9 mouse cellular contexts compared by ENCODE assay signal in genomic region chr2:162973637-162974036, GRCm38 (mm10). TPM values are rescaled to one million over a fixed set of nuclear protein-coding genes. Genes with fewer than 3 reads are reported as not detected.
DNase-seq lines count a peak whose midpoint lies in the region; ATAC-seq and TF ChIP-seq lines count a peak whose summit lies in the region.
"Had no signal": no experiment of that assay in that cellular context is flagged by ENCODE, and none has a peak within 500 bp of the region (broad histone marks: within the 10 kb centered on the region; RNA-seq: fewer than 3 reads in every experiment).

No protein-coding gene starts in this region.

- no peaks in the 10 kb centered on the region for H3K9me3 ChIP-seq in forebrain, embryonic 14.5 days (replicated peaks; ENCODE audit: control insufficient read depth, low read length)
- H3K9me3 ChIP-seq in forebrain, embryonic 15.5 days: no peaks in the 10 kb centered on the region
- no peaks in the 10 kb centered on the region for H3K9me3 ChIP-seq in midbrain, embryonic 11.5 days (ENCODE audit: control insufficient read depth, low read length)
- H3K9me3 ChIP-seq in midbrain, embryonic 16.5 days (replicated peaks; ENCODE audit: control insufficient read depth, low read length, poor library complexity, severe bottlenecking): no peaks in the 10 kb centered on the region
- no peaks in the 10 kb centered on the region for H3K9me3 ChIP-seq in stomach, embryonic 14.5 days (ENCODE audit: control insufficient read depth, low read depth, low read length)

- no peaks in the 10 kb centered on the region for H3K36me3 ChIP-seq in forebrain, embryonic 14.5 days (ENCODE audit: control insufficient read depth, insufficient read depth, low read length)
- no peaks in the 10 kb centered on the region for H3K36me3 ChIP-seq in forebrain, embryonic 15.5 days
- H3K36me3 ChIP-seq in midbrain, embryonic 11.5 days (ENCODE audit: control insufficient read depth, insufficient read depth, low read length): no peaks in the 10 kb centered on the region
- no peaks in the 10 kb centered on the region for H3K36me3 ChIP-seq in midbrain, embryonic 16.5 days (ENCODE audit: control insufficient read depth, insufficient read depth, low read length)
- H3K36me3 ChIP-seq in stomach, embryonic 14.5 days (ENCODE audit: control insufficient read depth, insufficient read depth, low read length): no peaks in the 10 kb centered on the region
- no peaks in the 10 kb centered on the region for H3K36me3 ChIP-seq in kidney, adult 2 months (ENCODE audit: control insufficient read depth, insufficient read depth, low read length)

- no peaks in the 10 kb centered on the region for H3K27me3 ChIP-seq in forebrain, embryonic 14.5 days (replicated peaks; ENCODE audit: control insufficient read depth, insufficient read depth, low read length)
- H3K27me3 ChIP-seq in forebrain, embryonic 15.5 days: no peaks in the 10 kb centered on the region
- H3K27me3 ChIP-seq in midbrain, embryonic 11.5 days (ENCODE audit: control insufficient read depth, insufficient read depth, low read length): no peaks in the 10 kb centered on the region
- no peaks in the 10 kb centered on the region for H3K27me3 ChIP-seq in midbrain, embryonic 16.5 days (ENCODE audit: control insufficient read depth, insufficient read depth, low read depth, low read length)
- no peaks in the 10 kb centered on the region for H3K27me3 ChIP-seq in stomach, embryonic 14.5 days (ENCODE audit: control insufficient read depth, insufficient read depth, low read length)
- no peaks in the 10 kb centered on the region for H3K27me3 ChIP-seq in kidney, adult 2 months (replicated peaks; ENCODE audit: control insufficient read depth, insufficient read depth, low read length)

- H3K4me1 ChIP-seq in forebrain, embryonic 14.5 days (ENCODE audit: control insufficient read depth, insufficient read depth, low read length): peaks cover 12% of the 10 kb centered on the region
- peaks cover 25% of the 10 kb centered on the region for H3K4me1 ChIP-seq in forebrain, embryonic 15.5 days
- H3K4me1 ChIP-seq in midbrain, embryonic 11.5 days (ENCODE audit: control insufficient read depth, insufficient read depth, low read length): peaks cover 6% of the 10 kb centered on the region; the same call in 1 of the 2 replicates
- 0 out of 2 replicates have a peak, but pooled peaks cover 2% of the 10 kb centered on the region for H3K4me1 ChIP-seq in midbrain, embryonic 16.5 days (ENCODE audit: control insufficient read depth, insufficient read depth, low read length)
- peaks cover 8% of the 10 kb centered on the region; the same call in 1 of the 2 replicates for H3K4me1 ChIP-seq in stomach, embryonic 14.5 days (ENCODE audit: control insufficient read depth, insufficient read depth, low read length)
- H3K4me1 ChIP-seq in kidney, adult 2 months (ENCODE audit: control insufficient read depth, insufficient read depth, low read length): peaks cover 5% of the 10 kb centered on the region

- no peak for TF ChIP-seq POLR2A in kidney, adult 2 months (IDR thresholded peaks at IDR 0.05; ENCODE audit: low read depth, low read length)

- no peak overlapping the region for H3K4me2 ChIP-seq in forebrain, embryonic 14.5 days (ENCODE audit: low read length)
- no peak overlapping the region for H3K4me2 ChIP-seq in forebrain, embryonic 15.5 days (replicated peaks)
- no peak overlapping the region for H3K4me2 ChIP-seq in midbrain, embryonic 11.5 days
- H3K4me2 ChIP-seq in midbrain, embryonic 16.5 days (ENCODE audit: low read length): no peak overlapping the region
- H3K4me2 ChIP-seq in stomach, embryonic 14.5 days (replicated peaks; ENCODE audit: low read depth, low read length): no peak overlapping the region

- no peak overlapping the region for H3K4me3 ChIP-seq in forebrain, embryonic 14.5 days (ENCODE audit: low read depth, low read length)
- no peak overlapping the region for H3K4me3 ChIP-seq in forebrain, embryonic 15.5 days
- no peak overlapping the region for H3K4me3 ChIP-seq in midbrain, embryonic 11.5 days (ENCODE audit: low read depth, low read length)
- H3K4me3 ChIP-seq in midbrain, embryonic 16.5 days (ENCODE audit: low read depth, low read length): no peak overlapping the region
- H3K4me3 ChIP-seq in stomach, embryonic 14.5 days (ENCODE audit: low read depth, low read length): no peak overlapping the region
- no peak overlapping the region for H3K4me3 ChIP-seq in kidney, adult 2 months (ENCODE audit: insufficient read depth, low read depth, low read length)

- 0 out of 2 replicates have a peak, but pooled peaks have one; percentile 48 for ATAC-seq in forebrain, embryonic 14.5 days
- no peak for ATAC-seq in forebrain, embryonic 15.5 days (replicated peaks)
- no peak for ATAC-seq in midbrain, embryonic 11.5 days (ENCODE audit: low FRiP score)
- no peak for ATAC-seq in midbrain, embryonic 16.5 days
- peak; percentile 61; the same call in 1 of the 2 replicates for ATAC-seq in stomach, embryonic 14.5 days (ENCODE audit: insufficient number of reproducible peaks, insufficient read depth, low FRiP score, low read depth)

- DNase-seq in forebrain, embryonic 14.5 days (ENCODE audit: low spot score): peak; percentile 33
- peak; percentile 86 for DNase-seq in midbrain, embryonic 11.5 days (ENCODE audit: low spot score, missing footprints)
- DNase-seq in gonadal fat pad, adult 2 months (ENCODE audit: low read depth): peak; percentile 42
- no peak for DNase-seq in right cerebral cortex, postnatal 14 days
- DNase-seq in kidney, adult 2 months: no peak

- no peak for TF ChIP-seq CTCF in kidney, adult 2 months (conservative IDR thresholded peaks at IDR 0.05; ENCODE audit: insufficient read depth, insufficient read length, low read depth, low read length)

- 16% methylated on average over 11 of the region's 11 CpGs for WGBS in forebrain, embryonic 14.5 days
- 11% methylated on average over 11 of the region's 11 CpGs for WGBS in forebrain, embryonic 15.5 days
- WGBS in midbrain, embryonic 11.5 days: 43% methylated on average over 11 of the region's 11 CpGs
- WGBS in midbrain, embryonic 16.5 days: 26% methylated on average over 11 of the region's 11 CpGs
- WGBS in stomach, embryonic 14.5 days: 8% methylated on average over 11 of the region's 11 CpGs
- WGBS in kidney, adult 2 months: 42% methylated on average over 11 of the region's 11 CpGs

- peak overlapping the region; percentile 13; the same call in 1 of the 2 replicates for H3K9ac ChIP-seq in forebrain, embryonic 14.5 days (ENCODE audit: low read length)
- no peak overlapping the region for H3K9ac ChIP-seq in forebrain, embryonic 15.5 days (replicated peaks)
- peak overlapping the region; percentile 36; the same call in 1 of the 2 replicates for H3K9ac ChIP-seq in midbrain, embryonic 11.5 days (ENCODE audit: low read length)
- no peak overlapping the region for H3K9ac ChIP-seq in midbrain, embryonic 16.5 days (ENCODE audit: low read depth, low read length)
- no peak overlapping the region for H3K9ac ChIP-seq in stomach, embryonic 14.5 days (replicated peaks; ENCODE audit: low read depth, low read length)

- peak overlapping the region; percentile 9; the same call in 1 of the 2 replicates for H3K27ac ChIP-seq in forebrain, embryonic 14.5 days (ENCODE audit: low read depth, low read length)
- H3K27ac ChIP-seq in forebrain, embryonic 15.5 days (replicated peaks): no peak overlapping the region
- no peak overlapping the region for H3K27ac ChIP-seq in midbrain, embryonic 11.5 days (ENCODE audit: low read depth, low read length)
- no peak overlapping the region for H3K27ac ChIP-seq in midbrain, embryonic 16.5 days (ENCODE audit: low read length)
- no peak overlapping the region for H3K27ac ChIP-seq in stomach, embryonic 14.5 days (ENCODE audit: low read length)
- no peak overlapping the region for H3K27ac ChIP-seq in kidney, adult 2 months (ENCODE audit: insufficient read depth, low read depth, low read length)

RNA-seq across cellular contexts. Expression of gene Sgk2, which starts 13.5 kb away (rescaled TPM):
- polyA plus RNA-seq in forebrain, embryonic 14.5 days (2014; fragmentation: Nextera tagmentation; extraction: Ambion mirVana): not detected in 2 replicates
- polyA plus RNA-seq in forebrain, embryonic 15.5 days (2015; fragmentation: Nextera tagmentation; extraction: Ambion mirVana): 0.32 TPM in 1 of 2 replicates, not detected in the other
- polyA plus RNA-seq in midbrain, embryonic 11.5 days (2014; fragmentation: Nextera tagmentation; extraction: Ambion mirVana): 0.11 TPM in 1 of 2 replicates, not detected in the other
- 0.17 TPM in 1 of 2 replicates, not detected in the other for polyA plus RNA-seq in midbrain, embryonic 16.5 days (2015; fragmentation: Nextera tagmentation; extraction: Ambion mirVana)
- 0.09 and 0.12 TPM in 2 replicates for polyA plus RNA-seq in gonadal fat pad, adult 2 months (2012; rRNA removed)
- 0.08 TPM in 1 of 2 replicates, not detected in the other for polyA plus RNA-seq in stomach, embryonic 14.5 days (2014; fragmentation: Nextera tagmentation; extraction: Ambion mirVana)
- polyA plus RNA-seq in kidney, adult 2 months (2012; rRNA removed): 98.5 and 101 TPM in 2 replicates

RNA-seq across cellular contexts. Expression of gene L3mbtl1, which starts 30.4 kb away (rescaled TPM):
- 0.11 and 0.70 TPM in 2 replicates for polyA plus RNA-seq in forebrain, embryonic 14.5 days (2014; fragmentation: Nextera tagmentation; extraction: Ambion mirVana)
- 0.86 and 1.3 TPM in 2 replicates for polyA plus RNA-seq in forebrain, embryonic 15.5 days (2015; fragmentation: Nextera tagmentation; extraction: Ambion mirVana)
- 0.21 TPM in 1 of 2 replicates, not detected in the other for polyA plus RNA-seq in midbrain, embryonic 11.5 days (2014; fragmentation: Nextera tagmentation; extraction: Ambion mirVana)
- 4.6 and 8.3 TPM in 2 replicates for polyA plus RNA-seq in midbrain, embryonic 16.5 days (2015; fragmentation: Nextera tagmentation; extraction: Ambion mirVana)
- 0.28 and 0.46 TPM in 2 replicates for polyA plus RNA-seq in gonadal fat pad, adult 2 months (2012; rRNA removed)
- 0.30 and 0.36 TPM in 2 replicates for polyA plus RNA-seq in stomach, embryonic 14.5 days (2014; fragmentation: Nextera tagmentation; extraction: Ambion mirVana)
- 0.27 and 0.34 TPM in 2 replicates for polyA plus RNA-seq in kidney, adult 2 months (2012; rRNA removed)
- polyA plus RNA-seq: small intestine, adult 2 months had no signal

RNA-seq across cellular contexts. Expression of gene Srsf6, which starts 42.3 kb away (rescaled TPM):
- polyA plus RNA-seq in forebrain, embryonic 14.5 days (2014; fragmentation: Nextera tagmentation; extraction: Ambion mirVana): 149 and 173 TPM in 2 replicates
- polyA plus RNA-seq in forebrain, embryonic 15.5 days (2015; fragmentation: Nextera tagmentation; extraction: Ambion mirVana): 172 and 180 TPM in 2 replicates
- 282 and 289 TPM in 2 replicates for polyA plus RNA-seq in midbrain, embryonic 11.5 days (2014; fragmentation: Nextera tagmentation; extraction: Ambion mirVana)
- 118 and 137 TPM in 2 replicates for polyA plus RNA-seq in midbrain, embryonic 16.5 days (2015; fragmentation: Nextera tagmentation; extraction: Ambion mirVana)
- polyA plus RNA-seq in gonadal fat pad, adult 2 months (2012; rRNA removed): 78.1 and 85.3 TPM in 2 replicates
- 193 and 202 TPM in 2 replicates for polyA plus RNA-seq in stomach, embryonic 14.5 days (2014; fragmentation: Nextera tagmentation; extraction: Ambion mirVana)
- 58.7 and 64.6 TPM in 2 replicates for polyA plus RNA-seq in kidney, adult 2 months (2012; rRNA removed)

RNA-seq across cellular contexts. Expression of gene Ift52, which starts 43.5 kb away (rescaled TPM):
- 39.9 and 42.6 TPM in 2 replicates for polyA plus RNA-seq in forebrain, embryonic 14.5 days (2014; fragmentation: Nextera tagmentation; extraction: Ambion mirVana)
- polyA plus RNA-seq in forebrain, embryonic 15.5 days (2015; fragmentation: Nextera tagmentation; extraction: Ambion mirVana): 38.4 and 40.2 TPM in 2 replicates
- polyA plus RNA-seq in midbrain, embryonic 11.5 days (2014; fragmentation: Nextera tagmentation; extraction: Ambion mirVana): 58.6 and 61.3 TPM in 2 replicates
- polyA plus RNA-seq in midbrain, embryonic 16.5 days (2015; fragmentation: Nextera tagmentation; extraction: Ambion mirVana): 41.0 and 43.1 TPM in 2 replicates
- polyA plus RNA-seq in gonadal fat pad, adult 2 months (2012; rRNA removed): 34.3 and 35.2 TPM in 2 replicates
- polyA plus RNA-seq in stomach, embryonic 14.5 days (2014; fragmentation: Nextera tagmentation; extraction: Ambion mirVana): 50.7 and 53.5 TPM in 2 replicates
- polyA plus RNA-seq in kidney, adult 2 months (2012; rRNA removed): 34.6 and 37.5 TPM in 2 replicates

Comparison
In these comparisons a context has a peak if more than half of its experiments do, and no peak if none do; other contexts are left out.
1. ATAC-seq: peak in forebrain, embryonic 14.5 days (single experiment) and stomach, embryonic 14.5 days (single experiment); none in forebrain, embryonic 15.5 days (single experiment), midbrain, embryonic 11.5 days (single experiment) and midbrain, embryonic 16.5 days (single experiment).
2. H3K9ac ChIP-seq: peak in forebrain, embryonic 14.5 days (single experiment) and midbrain, embryonic 11.5 days (single experiment); none in forebrain, embryonic 15.5 days (single experiment), midbrain, embryonic 16.5 days (single experiment) and stomach, embryonic 14.5 days (single experiment).
3. DNase-seq: peak in forebrain, embryonic 14.5 days (single experiment), midbrain, embryonic 11.5 days (single experiment) and gonadal fat pad, adult 2 months (single experiment); none in right cerebral cortex, postnatal 14 days (single experiment) and kidney, adult 2 months (single experiment).
4. RNA of gene Sgk2, which starts 13.5 kb away (polyA plus RNA-seq): 98.5 to 101 TPM in kidney, adult 2 months; 0.09 to 0.12 TPM in gonadal fat pad, adult 2 months, 0.08 TPM in stomach, embryonic 14.5 days, 0.11 TPM in midbrain, embryonic 11.5 days, 0.17 TPM in midbrain, embryonic 16.5 days, not detected in forebrain, embryonic 14.5 days and 0.32 TPM in forebrain, embryonic 15.5 days; every median in the first group is over 10 times any median in the second.